Mouse (Mus musculus) cerebellum, postnatal 10 days (tissue): ENCODE results near the gene Skap1.

Experiments used
- DNase-seq, 2 experiments: peaks; one replicate each; pipeline ENCODE4 v3.0.0; 2021; ENCODE audit warnings: mixed read lengths in 2 of 2

The Skap1 gene

GRCm38 (mm10) chr11:96465426-96466056 is 1.1 kb downstream of the Skap1 start:
- DNase-seq = peak in 1 of 2 experiments; percentile 18

GRCm38 (mm10) chr11:96466382-96466781 is 2.0 kb downstream of the Skap1 start:
- no peak for DNase-seq

- no peak for DNase-seq
Measured at GRCm38 (mm10) chr11:96466987-96467386, 2.6 kb downstream of the Skap1 start.

GRCm38 (mm10) chr11:96468048-96468745 is 3.8 kb downstream of the Skap1 start:
- DNase-seq = no peak

DNA sequence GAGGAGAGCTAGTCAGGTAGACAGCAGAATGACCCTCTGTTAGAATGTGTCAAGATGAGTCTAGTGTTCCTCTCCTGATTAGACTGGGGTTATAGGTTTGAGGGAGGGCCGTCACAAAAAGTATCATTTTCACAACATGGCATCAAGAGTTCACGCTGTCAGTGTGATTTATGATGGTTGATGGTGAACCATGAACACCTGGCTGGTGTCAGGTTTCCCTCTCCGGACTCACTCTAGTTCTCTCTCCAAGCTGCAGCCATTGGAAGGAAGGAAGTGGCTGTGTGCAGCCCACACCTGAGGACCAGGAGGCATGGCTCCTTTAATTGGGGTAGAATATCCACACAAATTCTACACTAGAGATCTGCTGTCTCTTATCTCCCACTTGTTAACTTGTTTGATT is 18.3 kb downstream of the Skap1 start:
- DNase-seq = no peak

- DNase-seq = no peak
Measured at GRCm38 (mm10) chr11:96483179-96483578, 18.8 kb downstream of the Skap1 start.

DNA sequence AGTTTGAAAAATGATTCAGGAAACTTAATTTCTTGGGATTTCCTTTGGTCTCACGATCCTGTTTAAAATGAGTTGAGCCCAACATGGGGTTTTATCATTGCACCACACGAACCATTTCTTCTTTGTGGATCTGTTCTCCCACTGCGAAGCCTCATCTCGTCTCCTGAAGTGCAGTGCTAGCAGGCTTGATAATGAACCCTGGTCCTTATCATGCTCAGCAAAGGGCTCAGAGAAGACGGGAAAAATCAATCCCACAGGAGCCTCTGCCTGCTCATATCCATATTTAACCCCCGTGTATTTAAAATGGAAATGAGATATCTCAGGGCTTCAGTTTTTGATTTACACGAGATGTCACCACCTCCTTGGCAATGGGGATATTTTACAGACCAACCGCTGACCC is 34.1 kb downstream of the Skap1 start:
- no peak for DNase-seq

- no peak for DNase-seq
Measured at GRCm38 (mm10) chr11:96501042-96501441, 36.6 kb downstream of the Skap1 start.

DNA sequence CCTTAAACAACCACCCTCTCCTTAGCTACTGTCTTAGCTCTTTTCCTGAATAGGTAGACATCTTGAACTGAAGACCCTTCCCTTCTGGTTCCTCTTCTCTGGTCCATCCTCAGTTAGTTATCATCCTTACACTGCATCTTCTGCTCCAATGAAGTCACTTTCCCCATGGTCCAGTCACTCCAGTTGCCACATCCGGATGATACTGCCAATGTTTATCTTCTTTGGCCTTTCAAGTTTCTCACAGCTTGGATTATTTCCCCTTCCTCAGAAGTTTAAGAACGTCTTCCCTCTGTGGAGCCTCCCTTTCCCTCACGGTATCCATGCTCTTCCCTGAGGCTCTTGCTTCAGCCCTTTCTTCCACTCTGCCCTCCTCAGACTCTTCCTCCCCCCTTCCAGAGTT is 38.6 kb downstream of the Skap1 start:
- DNase-seq = no peak

GRCm38 (mm10) chr11:96504509-96505119 is 40.2 kb downstream of the Skap1 start:
- no peak for DNase-seq

- DNase-seq = no peak
Measured at GRCm38 (mm10) chr11:96505841-96506240, 41.4 kb downstream of the Skap1 start.

GRCm38 (mm10) chr11:96515164-96515563 is 50.8 kb downstream of the Skap1 start:
- no peak for DNase-seq

DNA sequence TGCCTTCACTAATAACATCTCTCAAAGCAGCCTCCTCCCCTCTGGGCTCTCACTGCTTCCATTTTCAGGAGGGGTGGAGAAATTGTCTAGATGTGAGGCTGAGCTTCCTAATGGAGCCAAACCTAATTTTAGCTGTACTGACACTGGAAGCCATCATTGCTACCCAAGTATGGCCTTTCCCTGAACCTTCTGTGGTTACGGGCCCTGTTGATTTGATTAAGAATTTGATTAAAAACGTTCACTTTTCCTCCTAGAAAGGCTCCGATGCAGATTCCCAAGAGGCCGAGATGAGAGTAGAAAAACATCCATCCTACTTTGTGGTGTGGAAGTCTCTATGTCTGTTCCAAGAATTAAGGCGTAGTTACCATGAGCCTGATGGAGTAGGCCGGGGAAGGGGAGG is 60.1 kb downstream of the Skap1 start:
- DNase-seq = no peak

- peak in 1 of 2 experiments; percentile 11 for DNase-seq
Measured at GRCm38 (mm10) chr11:96526137-96526621, 61.8 kb downstream of the Skap1 start.

DNA sequence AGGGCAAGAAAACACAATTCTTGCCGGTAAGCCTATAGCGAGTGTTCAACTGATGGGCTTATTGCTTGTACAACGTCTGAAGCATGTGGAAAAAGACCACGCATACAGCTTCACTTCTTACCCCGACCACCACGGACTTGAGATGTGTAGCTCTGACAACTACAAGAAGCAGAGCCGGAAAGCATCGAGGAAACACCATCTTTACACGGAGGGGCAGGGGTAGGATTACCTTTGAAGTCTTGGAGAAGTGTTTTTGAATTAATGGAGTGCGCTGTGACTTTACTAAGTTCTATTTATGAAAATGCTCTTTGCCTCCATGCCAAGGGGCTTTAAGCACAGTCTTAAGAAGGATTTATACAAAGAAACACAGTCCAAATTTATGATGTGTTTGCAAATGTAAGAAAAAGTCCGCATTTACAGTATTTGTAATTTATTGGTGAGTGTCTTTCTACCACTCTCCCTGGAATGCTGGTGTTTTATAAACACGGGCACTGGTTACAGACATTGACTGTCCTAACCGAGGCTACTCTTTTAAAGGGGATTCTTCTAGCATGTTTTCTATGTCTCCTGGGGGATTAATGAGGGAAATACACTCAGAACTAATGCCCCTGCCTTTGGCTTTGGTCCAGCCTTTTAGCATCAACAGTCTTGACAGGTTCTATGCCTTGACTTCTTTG is 67.5 kb downstream of the Skap1 start:
- no peak for DNase-seq

GRCm38 (mm10) chr11:96534531-96534930 is 70.1 kb downstream of the Skap1 start:
- no peak for DNase-seq

- DNase-seq = peak; percentile 49 to 67
Measured at GRCm38 (mm10) chr11:96536146-96536545, 71.8 kb downstream of the Skap1 start.

DNA sequence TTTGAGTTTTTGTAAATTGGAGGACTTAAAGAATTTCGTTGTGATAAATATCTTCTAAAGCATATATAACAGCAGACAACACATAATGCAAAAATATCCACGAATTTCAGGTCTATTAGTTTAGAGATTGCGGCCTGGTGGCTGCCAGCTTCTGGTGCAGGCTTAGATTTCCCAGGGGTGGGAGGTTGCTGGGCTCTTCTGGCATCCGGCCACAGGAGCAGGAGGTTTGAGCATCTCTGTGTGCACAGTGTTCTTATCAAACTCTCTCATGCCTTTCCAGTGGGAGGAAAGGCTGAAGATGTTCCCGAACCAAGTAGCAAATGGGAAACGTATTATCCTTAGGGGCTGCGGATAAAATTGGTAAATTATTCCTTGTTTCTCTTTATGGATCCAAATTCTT is 77.6 kb downstream of the Skap1 start:
- peak; percentile 69 to 77 for DNase-seq

DNA sequence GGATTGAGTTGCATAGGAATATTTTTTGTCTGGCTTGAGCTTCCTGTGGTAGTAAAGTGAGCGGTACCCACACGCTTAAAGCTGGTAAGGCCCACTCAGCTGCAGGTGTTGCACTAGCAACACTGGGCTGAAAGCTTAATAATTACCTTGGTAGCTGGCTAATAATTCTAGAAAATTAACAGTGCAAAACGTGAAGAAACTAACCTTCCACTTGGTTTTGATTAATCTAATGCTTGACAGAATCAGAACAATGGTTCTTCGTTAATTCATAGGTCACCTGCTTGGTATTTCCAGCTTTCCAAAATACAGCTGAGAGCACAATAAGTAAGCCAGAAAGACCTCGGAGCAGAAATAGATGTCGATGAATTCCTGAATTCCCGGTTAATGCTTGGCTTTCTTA is 78.2 kb downstream of the Skap1 start:
- DNase-seq = no peak

- no peak for DNase-seq
Measured at GRCm38 (mm10) chr11:96546428-96546827, 82.0 kb downstream of the Skap1 start.

GRCm38 (mm10) chr11:96550960-96551703 is 86.7 kb downstream of the Skap1 start:
- DNase-seq = no peak

- peak; percentile 58 to 76 for DNase-seq
Measured at GRCm38 (mm10) chr11:96553091-96553490, 88.7 kb downstream of the Skap1 start.

DNA sequence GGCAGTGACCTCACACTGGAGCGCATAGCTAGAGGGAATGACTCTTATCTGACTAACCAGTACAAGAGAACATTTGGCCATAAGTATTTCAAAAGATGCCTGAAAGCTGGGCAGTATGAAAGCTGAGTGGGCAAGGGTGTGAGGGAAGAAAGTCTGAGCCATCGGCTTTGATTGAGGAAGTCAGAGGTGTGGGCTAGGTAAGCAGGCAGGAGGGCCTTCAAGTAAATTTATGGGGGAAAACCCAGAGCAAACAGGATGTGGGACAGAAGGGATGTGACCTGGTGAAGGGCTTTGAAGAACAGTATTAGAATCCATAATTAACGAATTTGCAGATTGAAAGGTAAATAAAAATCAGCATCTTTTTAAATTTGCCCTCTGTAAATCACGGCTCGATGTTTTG is 95.8 kb downstream of the Skap1 start:
- DNase-seq = no peak
